Mouse (Mus musculus) hindbrain, embryonic 14.5 days (tissue): ENCODE data around the gene Gabbr1. TPM values are rescaled to one million over a fixed set of nuclear protein-coding genes. Genes with fewer than 3 reads are reported as not detected.
"Not testable (repeated sequence)": the region's sequence is repeated elsewhere in the genome, so short reads cannot be mapped to it uniquely, and the experiment has no call there.

Experiments used
- ATAC-seq: fragments of 200-750 bp; cut with Nextera tagmentation; 2 replicates; pipeline ENCODE4 v1.8.0; 2017; ENCODE audit warnings: moderate number of reproducible peaks, mild to moderate bottlenecking, moderate TSS enrichment, moderate library complexity; ENCODE audit not compliant: low FRiP score
- DNase-seq: peaks from one replicate; pipeline ENCODE4 v3.0.0-alpha.2; 2015; ENCODE audit warnings: low spot score
- H3K27ac ChIP-seq: fragments of 300-500 bp; sonication (generic); 2 replicates; pipeline ENCODE4 v1.5.1; 2014; ENCODE audit warnings: mild to moderate bottlenecking, moderate library complexity
- H3K27me3 ChIP-seq: fragments of 300-500 bp; sonication (generic); 2 replicates; pipeline ENCODE4 v1.6.1; 2014; ENCODE audit warnings: mild to moderate bottlenecking, low read length, mixed read lengths; ENCODE audit not compliant: control insufficient read depth, insufficient read depth
- H3K36me3 ChIP-seq: fragments of 300-500 bp; sonication (generic); replicated peaks from 2 replicates; pipeline ENCODE4 v1.6.1; 2014; ENCODE audit not compliant: control insufficient read depth, insufficient read depth
- H3K4me1 ChIP-seq: fragments of 300-500 bp; sonication (generic); replicated peaks from 2 replicates; pipeline ENCODE4 v1.6.1; 2014; ENCODE audit warnings: antibody characterized with exemption, low read length, mixed read lengths; ENCODE audit not compliant: control insufficient read depth, insufficient read depth
- H3K4me2 ChIP-seq: fragments of 300-500 bp; sonication (generic); replicated peaks from 2 replicates; pipeline ENCODE4 v1.6.1; 2014; ENCODE audit warnings: mild to moderate bottlenecking, moderate library complexity
- H3K4me3 ChIP-seq: fragments of 300-500 bp; sonication (generic); replicated peaks from 2 replicates; pipeline ENCODE4 v1.5.1; 2014; ENCODE audit warnings: mild to moderate bottlenecking, low read length
- H3K9ac ChIP-seq: fragments of 300-500 bp; sonication (generic); 2 replicates; pipeline ENCODE4 v1.6.1; 2014
- H3K9me3 ChIP-seq: fragments of 300-500 bp; sonication (generic); 2 replicates; pipeline ENCODE4 v1.6.1; 2016; ENCODE audit warnings: low read length; ENCODE audit not compliant: control insufficient read depth
- WGBS: fragments of 180-500 bp; shearing (Covaris S2); extraction: QIAGEN DNeasy Blood & Tissue Kit; methylation state at CpG from one replicate; pipeline ENCODE4 v1.1.7; 2014; 5-methylcytosine and 5-hydroxymethylcytosine counted together
- polyA plus RNA-seq: library from polyadenylated mRNA; unstranded; fragments of >200 nt; fragmentation: Nextera tagmentation; extraction: Ambion mirVana; gene quantifications from 2 replicates; pipeline ENCODE4 v1.2.1, GENCODE M21; 2014

Gabbr1 gene
- polyA plus RNA-seq, 1 experiment from 2014 or later = 117 TPM

- 96% methylated on average over 3 of the region's 3 CpGs for WGBS
- H3K27me3 ChIP-seq = no peaks in the 10 kb centered on the region
- H3K27ac ChIP-seq = no peak overlapping the region
- H3K9ac ChIP-seq = no peak overlapping the region
- H3K4me3 ChIP-seq = no peak overlapping the region
- peaks cover 61% of the 10 kb centered on the region for H3K36me3 ChIP-seq
- H3K4me2 ChIP-seq = no peak overlapping the region
- no peaks in the 10 kb centered on the region for H3K9me3 ChIP-seq
- DNase-seq (no peak), ATAC-seq (no peak)
- no peaks in the 10 kb centered on the region for H3K4me1 ChIP-seq
These were observed 34.0 kb upstream of the Gabbr1 start for GRCm38 (mm10) chr17:37011719-37012118.

DNA sequence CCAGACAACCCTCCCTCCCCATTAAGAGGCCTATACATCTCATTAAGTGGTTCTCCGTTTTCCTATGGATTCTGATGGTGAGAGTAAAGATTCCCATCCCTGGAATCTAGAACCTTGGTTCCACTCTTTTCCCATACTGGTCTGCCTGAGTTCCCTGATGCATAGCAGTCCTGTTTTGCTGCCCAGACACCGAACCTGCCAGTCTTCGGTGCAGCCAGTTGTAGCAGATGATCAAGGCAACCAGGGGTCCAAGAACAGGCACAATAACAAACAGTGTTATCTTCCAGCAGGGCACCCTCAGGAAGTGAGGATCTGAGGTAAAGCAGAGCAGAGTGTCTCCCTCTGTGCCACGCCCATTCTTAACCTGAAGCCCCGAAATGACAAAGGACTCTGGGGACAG, 33.6 kb upstream of the Gabbr1 start:
- Histone ChIP-seq H3K27ac (no peak overlapping the region), H3K4me2 (no peak overlapping the region), H3K4me3 (no peak overlapping the region), H3K4me1 (no peaks in the 10 kb centered on the region), H3K9ac (no peak overlapping the region), H3K36me3 (peaks cover 57% of the 10 kb centered on the region), H3K9me3 (no peaks in the 10 kb centered on the region), H3K27me3 (no peaks in the 10 kb centered on the region)
- no peak for ATAC-seq
- DNase-seq = no peak
- WGBS = 76% methylated on average over 5 of the region's 5 CpGs

DNA sequence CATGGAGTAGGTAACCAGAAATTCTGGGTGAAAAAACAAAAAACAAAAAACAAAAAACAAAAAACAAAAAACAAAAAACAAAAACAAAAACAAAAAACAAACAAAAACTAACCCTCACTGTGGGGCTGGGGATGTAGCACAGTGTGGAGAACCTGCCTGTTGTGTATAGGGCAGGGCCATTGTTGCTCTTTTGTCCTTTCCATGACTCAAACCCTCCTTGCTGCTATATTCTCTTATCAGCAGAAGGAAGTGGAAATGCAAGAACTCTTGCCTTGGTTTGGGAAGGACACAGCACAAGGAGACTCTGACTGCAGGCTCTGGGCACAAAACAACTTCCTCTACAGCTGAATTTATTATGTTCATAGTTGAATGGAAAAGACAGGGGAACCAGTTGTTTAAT, 29.4 kb upstream of the Gabbr1 start:
- Histone ChIP-seq H3K4me1 (no peaks in the 10 kb centered on the region), H3K9me3 (no peaks in the 10 kb centered on the region), H3K27me3 (no peaks in the 10 kb centered on the region), H3K4me3 (no peak overlapping the region), H3K9ac (no peak overlapping the region), H3K27ac (no peak overlapping the region), H3K4me2 (no peak overlapping the region), H3K36me3 (peaks cover 15% of the 10 kb centered on the region)
- no peak for ATAC-seq
- DNase-seq = no peak

DNA sequence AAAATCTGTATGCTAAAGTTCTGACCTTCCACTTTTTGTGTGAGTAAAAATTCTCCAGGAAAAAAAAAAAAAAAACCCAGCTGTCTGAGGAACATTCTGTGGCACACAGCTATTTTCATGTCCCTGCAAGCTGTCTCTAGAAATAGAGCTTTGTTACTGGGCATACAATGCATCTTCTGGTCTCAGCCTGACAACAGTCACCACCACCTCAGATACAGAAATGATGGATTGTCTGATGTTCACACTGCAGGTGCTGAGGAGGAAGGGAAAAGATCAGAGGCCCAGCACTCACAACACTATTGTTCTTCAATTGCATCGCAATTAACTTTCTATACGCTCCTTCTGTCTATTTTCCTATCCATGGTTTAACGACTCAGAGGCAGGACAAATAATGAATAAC, 27.4 kb upstream of the Gabbr1 start:
- WGBS = 67% methylated on average over 3 of the region's 3 CpGs
- no peak overlapping the region for H3K27ac ChIP-seq
- H3K9ac ChIP-seq = no peak overlapping the region
- H3K4me2 ChIP-seq = no peak overlapping the region
- 0 out of 2 replicates have a peak, but pooled peaks cover 5% of the 10 kb centered on the region for H3K36me3 ChIP-seq
- no peaks in the 10 kb centered on the region for H3K27me3 ChIP-seq
- H3K9me3 ChIP-seq = no peaks in the 10 kb centered on the region
- DNase-seq (no peak), ATAC-seq (no peak)
- no peaks in the 10 kb centered on the region for H3K4me1 ChIP-seq
- no peak overlapping the region for H3K4me3 ChIP-seq

DNA sequence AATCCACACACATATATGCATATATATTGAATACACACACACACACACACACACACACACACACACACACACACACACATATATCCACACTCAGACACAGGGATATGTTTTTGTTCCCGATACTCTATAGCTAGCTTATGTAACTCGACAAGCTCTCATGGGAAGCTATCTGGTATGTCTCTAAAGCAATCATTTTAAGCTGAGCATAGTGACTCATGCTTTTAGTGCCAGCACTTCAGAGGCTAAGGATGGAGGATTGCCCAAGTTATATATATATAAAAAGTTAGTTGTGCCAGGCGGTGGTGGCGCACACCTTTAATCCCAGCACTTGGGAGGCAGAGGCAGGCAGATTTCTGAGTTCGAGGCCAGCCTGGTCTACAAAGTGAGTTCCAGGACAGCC, 26.5 kb upstream of the Gabbr1 start:
- H3K27me3 ChIP-seq, H3K27ac ChIP-seq, H3K9me3 ChIP-seq, DNase-seq, ATAC-seq, H3K4me1 ChIP-seq, H3K36me3 ChIP-seq, H3K4me2 ChIP-seq, H3K9ac ChIP-seq, H3K4me3 ChIP-seq: not testable (repeated sequence)
- 94% methylated on average over 5 of the region's 5 CpGs for WGBS

- DNase-seq (no peak), ATAC-seq (no peak)
- no peaks in the 10 kb centered on the region for H3K9me3 ChIP-seq
- no peak within 1 kb of the TSS for H3K4me2 ChIP-seq
- peaks cover 6% of the 10 kb centered on the region; the same call in 1 of the 2 replicates for H3K4me1 ChIP-seq
- 73% methylated on average over 9 of the region's 9 CpGs for WGBS
- no peak within 1 kb of the TSS for H3K4me3 ChIP-seq
- no peak within 1 kb of the TSS for H3K9ac ChIP-seq
- H3K27me3 ChIP-seq = no peaks in the 10 kb centered on the region
- H3K36me3 ChIP-seq = no peaks in the 10 kb centered on the region
- H3K27ac ChIP-seq = no peak within 1 kb of the TSS
These were observed 22.9 kb upstream of the Gabbr1 start, which contains the start of gene Mog for GRCm38 (mm10) chr17:37022628-37023576. Mog (minus strand) TSS chr17:37023398.

DNA sequence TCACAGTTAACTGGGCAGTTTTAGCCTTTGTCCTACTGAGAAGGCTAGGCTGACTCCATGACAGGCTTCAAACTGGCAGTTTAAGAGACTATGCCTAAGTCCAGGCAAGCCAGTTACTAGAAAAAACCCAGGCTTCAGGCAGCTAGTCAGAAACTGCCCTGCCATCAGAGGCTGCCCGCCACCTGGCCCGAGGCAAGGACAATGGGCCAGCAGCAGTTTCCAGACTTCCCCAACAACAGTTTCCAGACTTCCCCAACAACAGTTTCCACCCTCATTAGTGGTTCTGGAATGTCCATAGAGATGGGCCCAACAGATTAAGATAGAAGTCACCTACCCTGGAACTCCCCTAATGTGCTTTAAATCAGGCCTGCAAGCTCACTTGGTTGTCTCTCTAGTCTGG, 19.3 kb upstream of the Gabbr1 start:
- Histone ChIP-seq H3K9ac (no peak overlapping the region), H3K4me1 (peaks cover 7% of the 10 kb centered on the region; the same call in 1 of the 2 replicates), H3K27me3 (no peaks in the 10 kb centered on the region), H3K4me2 (no peak overlapping the region), H3K36me3 (no peaks in the 10 kb centered on the region), H3K9me3 (no peaks in the 10 kb centered on the region), H3K27ac (no peak overlapping the region), H3K4me3 (no peak overlapping the region)
- DNase-seq (no peak), ATAC-seq (no peak)
- WGBS = 56% methylated on average over 2 of the region's 2 CpGs

DNA sequence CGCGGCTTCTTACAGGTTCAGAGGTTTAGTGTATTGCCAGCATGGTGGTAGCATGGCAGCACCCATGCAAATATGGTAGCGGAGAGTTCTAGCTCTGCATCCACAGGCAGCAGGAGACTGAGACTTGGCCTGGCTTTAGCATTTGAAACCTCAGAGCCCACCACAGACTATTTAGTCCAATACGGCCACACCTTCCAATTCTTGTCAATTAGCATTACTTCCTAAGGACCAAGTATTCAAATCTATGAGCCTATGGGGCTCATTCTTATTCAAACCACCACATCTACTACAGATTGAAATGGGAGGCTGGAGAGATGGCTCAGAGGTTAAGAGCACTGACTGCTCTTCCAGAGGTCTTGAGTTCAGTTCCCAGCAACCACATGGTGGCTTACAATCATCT, 18.3 kb upstream of the Gabbr1 start:
- H3K27me3 ChIP-seq = no peaks in the 10 kb centered on the region
- H3K4me1 ChIP-seq = peaks cover 7% of the 10 kb centered on the region; the same call in 1 of the 2 replicates
- DNase-seq (no peak), ATAC-seq (no peak)
- no peak overlapping the region for H3K4me3 ChIP-seq
- H3K9me3 ChIP-seq = no peaks in the 10 kb centered on the region
- peak overlapping the region; percentile 97 for H3K27ac ChIP-seq
- no peak overlapping the region for H3K4me2 ChIP-seq
- 0 out of 2 replicates have a peak overlapping the region, but pooled peaks have one; percentile 3 for H3K9ac ChIP-seq
- no peaks in the 10 kb centered on the region for H3K36me3 ChIP-seq
- 97% methylated on average over 4 of the region's 4 CpGs for WGBS

GRCm38 (mm10) chr17:37028212-37028611, 17.6 kb upstream of the Gabbr1 start:
- Histone ChIP-seq H3K4me2 (peak overlapping the region; percentile 52), H3K36me3 (no peaks in the 10 kb centered on the region), H3K4me3 (peak overlapping the region; percentile 26), H3K9ac (peak overlapping the region; percentile 70), H3K9me3 (no peaks in the 10 kb centered on the region), H3K27ac (peak overlapping the region; percentile 97), H3K4me1 (peaks cover 7% of the 10 kb centered on the region; the same call in 1 of the 2 replicates), H3K27me3 (no peaks in the 10 kb centered on the region)
- DNase-seq (peak; percentile 48), ATAC-seq (peak; percentile 21)
- 3% methylated on average over 10 of the region's 10 CpGs for WGBS
